In the genomic region with DNA sequence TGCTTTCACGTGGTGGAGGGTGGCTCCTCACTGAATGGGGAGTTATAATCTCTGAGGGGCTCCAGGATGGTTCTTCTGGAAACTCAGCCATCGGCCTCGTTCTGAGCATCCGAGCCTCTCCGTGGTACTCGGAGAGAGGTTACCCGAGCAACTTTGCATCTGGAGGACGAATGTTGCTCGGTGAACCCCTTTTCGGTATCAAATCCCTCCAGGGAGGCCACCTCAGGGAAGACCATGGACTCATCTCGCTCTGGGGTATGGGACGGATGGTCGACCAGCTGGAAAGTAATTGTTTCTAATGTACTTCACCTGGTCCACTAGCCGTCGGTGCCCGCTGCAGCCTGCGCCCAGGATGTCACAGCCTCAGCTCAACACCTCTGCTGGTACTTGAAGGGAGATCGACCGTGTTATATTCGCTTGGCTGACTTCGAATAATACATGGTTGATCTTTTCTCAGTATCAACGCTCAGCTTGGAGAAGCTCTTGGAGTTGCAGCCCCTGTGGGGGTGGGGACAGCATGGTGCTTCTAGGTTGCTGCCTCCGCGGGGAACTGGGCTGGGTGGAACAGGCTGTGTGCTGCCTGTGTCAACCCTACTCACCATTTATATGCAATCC, we compare ENCODE assay signal across 18 mouse cellular contexts.
"Had no signal": no experiment of that assay in that cellular context is flagged by ENCODE, and none has a peak within 500 bp of the region (broad histone marks: within the 10 kb centered on the region; RNA-seq: fewer than 3 reads in every experiment).

No protein-coding gene starts in this region.

- H3K4me2 ChIP-seq: kidney, embryonic 15.5 days; limb, embryonic 13.5 days; liver, embryonic 13.5 days; lung, embryonic 14.5 days; stomach, embryonic 15.5 days had no signal

- H3K4me3 ChIP-seq: kidney, embryonic 15.5 days; layer of hippocampus, adult 2 months; limb, embryonic 10.5 days; limb, embryonic 13.5 days; liver, embryonic 13.5 days; stomach, embryonic 15.5 days had no signal

- H3K4me1 ChIP-seq: liver, embryonic 13.5 days had no signal

- H3K9ac ChIP-seq: kidney, embryonic 15.5 days; limb, embryonic 13.5 days; liver, embryonic 13.5 days; lung, embryonic 14.5 days; stomach, embryonic 15.5 days had no signal

- ATAC-seq: intestine, embryonic 16.5 days; lung, postnatal 0 days had no signal

- DNase-seq: kidney, adult 18-20 months; kidney, postnatal 25 days; layer of hippocampus, adult 9-11 months; liver; liver, embryonic 13.5 days; lung, embryonic 14.5 days; midbrain, embryonic 14.5 days; right cerebral cortex, postnatal 25 days; spleen, adult 18-20 months; thymus, postnatal 36 days had no signal

- H3K9me3 ChIP-seq: kidney, embryonic 15.5 days; limb, embryonic 10.5 days; limb, embryonic 13.5 days; liver, embryonic 13.5 days; stomach, embryonic 15.5 days had no signal

- H3K27me3 ChIP-seq: kidney, embryonic 15.5 days; limb, embryonic 13.5 days; liver, embryonic 13.5 days; stomach, embryonic 15.5 days had no signal

- H3K27ac ChIP-seq: kidney, embryonic 15.5 days; layer of hippocampus, adult 2 months; limb, embryonic 10.5 days; limb, embryonic 13.5 days; liver, embryonic 13.5 days; macrophage; stomach, embryonic 15.5 days had no signal
